Mouse (Mus musculus) spleen, embryonic (tissue): ENCODE measurements around the gene Smarcc1.

ENCODE experiments used
- CTCF ChIA-PET: fragments of 350-600 bp; sonication (Branson Sonifier 250); formaldehyde crosslinking; loops from one replicate; lab custom pipeline; 2022; lab: Charles Lee

Smarcc1 gene

DNA sequence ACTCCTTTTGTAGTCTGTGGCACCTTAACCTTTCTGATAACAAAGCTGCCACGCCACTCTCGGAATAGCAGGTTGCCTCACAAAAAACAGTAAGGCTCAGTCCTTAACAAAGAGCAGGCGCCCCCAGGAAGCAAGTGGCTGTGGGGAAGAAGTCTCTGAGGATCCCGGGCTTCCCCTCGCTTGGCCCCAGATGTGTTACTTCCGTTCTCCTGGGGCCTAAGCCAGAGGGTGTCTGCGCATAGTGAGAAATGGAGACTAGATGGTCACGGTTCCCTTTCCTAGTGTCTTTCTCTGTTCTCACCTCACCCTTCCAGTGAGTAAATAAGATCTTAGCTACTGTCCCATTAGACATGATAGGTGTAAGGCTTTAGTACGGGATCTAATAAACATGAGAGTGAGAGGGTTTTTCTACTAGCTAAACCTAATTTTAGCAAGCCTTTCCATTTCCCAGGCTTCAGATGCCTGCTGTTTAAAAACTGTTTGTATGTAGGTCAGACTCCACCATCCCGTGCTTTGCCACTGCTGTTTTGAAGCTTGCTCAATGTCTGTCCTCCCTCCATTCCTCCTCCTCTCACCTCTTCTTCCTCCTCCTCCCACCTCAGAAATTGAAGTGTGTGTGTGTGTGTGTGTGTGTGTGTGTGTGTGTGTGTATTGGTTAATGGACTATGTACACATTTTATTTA lies 112.2 kb downstream of the Smarcc1 start:
- CTCF ChIA-PET: no interaction called here

DNA sequence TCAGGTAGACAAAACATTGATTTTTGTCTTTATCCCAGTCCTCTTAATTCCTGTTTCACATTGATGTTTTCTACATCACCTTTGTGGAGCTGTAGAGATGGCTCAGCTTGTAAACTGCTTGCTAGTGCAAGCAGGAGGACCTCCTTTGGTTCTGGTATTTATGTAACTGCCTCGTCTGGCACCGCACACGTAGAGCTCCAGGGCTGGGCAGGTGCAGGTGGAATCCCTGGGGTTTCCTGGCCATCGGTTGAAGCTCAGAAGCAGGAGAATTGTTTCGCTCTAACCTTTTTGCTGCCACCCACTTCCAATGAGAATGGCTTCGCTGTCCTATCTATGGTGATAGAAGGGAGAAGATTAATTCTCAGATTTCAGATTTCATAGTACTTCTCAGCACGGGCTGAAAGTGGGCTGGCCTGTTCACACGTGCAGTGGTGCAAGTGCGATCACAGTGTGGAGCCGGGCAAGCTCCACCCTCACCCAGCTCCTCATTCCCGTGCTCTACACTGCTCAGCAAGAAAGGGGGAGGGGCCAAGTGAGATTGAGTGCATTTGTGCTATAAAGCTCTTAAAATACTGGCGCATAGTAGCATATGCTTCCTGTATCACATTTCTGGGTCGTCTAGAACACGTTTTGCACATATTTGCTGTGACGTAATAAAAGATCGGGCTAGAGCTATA lies 113.0 kb downstream of the Smarcc1 start:
- CTCF ChIA-PET: no interaction called here

DNA sequence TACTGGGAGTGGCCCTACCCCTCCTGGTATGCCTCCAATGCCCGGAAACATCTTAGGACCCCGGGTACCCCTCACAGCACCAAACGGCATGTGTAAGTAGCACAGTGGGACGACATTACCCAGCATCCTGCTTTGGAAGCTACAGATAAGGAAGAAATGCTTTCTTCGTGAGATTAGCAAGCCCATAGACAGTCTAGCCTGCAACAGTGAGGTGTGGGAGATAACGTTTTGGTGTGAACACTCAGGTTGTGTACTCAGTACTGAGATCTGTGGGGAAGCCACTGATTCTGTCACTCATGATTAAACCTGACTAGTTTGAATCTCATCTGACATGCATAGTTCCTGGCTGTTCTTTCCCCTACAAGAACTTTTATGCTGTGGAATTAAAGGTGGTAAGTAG lies 117.5 kb downstream of the Smarcc1 start:
- CTCF ChIA-PET: no interaction called here

DNA sequence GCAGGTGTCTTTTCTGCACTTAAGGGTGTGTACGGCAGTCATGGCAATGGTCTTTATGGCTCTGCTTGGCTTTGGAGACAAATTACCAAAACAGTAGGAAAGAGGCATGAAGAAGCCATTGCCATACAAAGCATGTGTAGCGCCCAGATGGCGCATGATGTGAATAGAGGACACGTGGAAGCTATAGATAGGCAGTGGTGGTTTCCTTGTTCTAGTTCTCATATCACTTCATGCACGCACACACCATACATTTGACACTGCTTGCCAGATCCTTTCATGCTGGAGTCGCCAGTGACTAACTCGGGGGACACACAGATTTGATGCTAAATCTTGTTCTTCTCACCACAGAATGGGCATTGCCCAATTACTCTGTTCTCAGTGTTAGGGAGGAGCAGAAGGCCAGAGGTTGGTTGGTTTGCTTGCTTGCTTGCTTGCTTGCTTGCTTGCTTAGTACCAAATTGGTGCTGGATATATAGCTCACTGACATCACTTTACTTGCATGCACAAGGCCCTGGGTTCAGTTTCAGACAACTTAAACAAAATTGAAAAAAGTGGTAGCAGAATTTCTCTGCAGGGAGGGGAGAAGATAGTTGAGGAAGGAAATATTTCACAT lies 125.8 kb downstream of the Smarcc1 start, which contains the start of gene Cspg5:
TSS of gene Cspg5 (plus strand) at position 563 of the 613 bp plus-strand sequence.
- CTCF ChIA-PET: no interaction called here

DNA sequence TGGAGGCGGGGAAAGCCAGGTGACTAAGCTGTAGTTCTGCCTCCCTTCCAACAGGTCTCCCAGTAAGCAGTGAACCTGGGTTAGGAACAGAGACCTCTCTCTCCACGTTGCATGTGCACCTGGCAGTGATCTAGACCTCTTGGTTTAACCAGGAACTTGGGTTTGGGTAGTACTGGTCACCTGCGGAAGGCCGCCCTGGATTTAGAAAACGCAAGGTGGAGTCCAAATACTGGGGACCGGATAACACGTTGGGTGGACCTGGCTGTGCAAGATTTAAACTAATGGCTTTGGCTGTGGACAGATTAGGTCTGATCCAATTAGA lies 127.0 kb downstream of the Smarcc1 start:
- CTCF ChIA-PET: no interaction called here

DNA sequence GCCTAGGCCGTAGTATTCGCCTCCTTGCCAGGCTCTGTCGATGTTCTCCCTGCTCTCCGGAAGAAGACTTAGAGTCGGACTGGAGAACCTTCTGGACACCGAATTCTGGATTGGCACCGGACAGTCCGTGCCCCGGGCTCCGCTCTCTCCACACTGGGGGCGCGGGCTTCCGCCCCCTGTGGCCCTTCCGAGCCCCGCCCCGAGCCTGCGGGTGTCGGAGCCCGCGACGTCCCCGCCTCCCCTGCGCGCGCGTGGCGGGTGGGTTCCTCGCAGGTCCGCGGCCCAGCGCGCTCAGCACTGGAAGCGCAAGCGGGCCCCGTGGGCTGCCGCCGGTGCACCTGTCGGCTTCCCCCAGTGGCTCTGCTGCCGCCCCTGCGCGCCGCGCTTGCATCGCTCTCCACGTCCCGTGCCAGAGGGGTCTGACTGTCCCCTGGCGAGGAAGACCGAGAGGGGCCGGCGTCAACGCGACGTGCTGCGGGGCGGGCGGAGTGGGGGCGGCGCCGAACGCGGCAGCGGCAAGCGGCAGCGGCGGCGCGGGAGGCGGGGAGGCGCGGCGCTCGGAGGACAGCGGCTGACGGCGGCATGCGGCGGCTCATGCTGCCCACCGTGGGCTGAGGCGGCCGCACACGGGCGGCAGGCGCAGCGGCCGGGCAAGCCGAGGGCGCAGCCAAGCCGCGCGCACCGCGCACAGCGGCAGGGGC lies 127.5 kb downstream of the Smarcc1 start:
- CTCF ChIA-PET: no interaction called here

DNA sequence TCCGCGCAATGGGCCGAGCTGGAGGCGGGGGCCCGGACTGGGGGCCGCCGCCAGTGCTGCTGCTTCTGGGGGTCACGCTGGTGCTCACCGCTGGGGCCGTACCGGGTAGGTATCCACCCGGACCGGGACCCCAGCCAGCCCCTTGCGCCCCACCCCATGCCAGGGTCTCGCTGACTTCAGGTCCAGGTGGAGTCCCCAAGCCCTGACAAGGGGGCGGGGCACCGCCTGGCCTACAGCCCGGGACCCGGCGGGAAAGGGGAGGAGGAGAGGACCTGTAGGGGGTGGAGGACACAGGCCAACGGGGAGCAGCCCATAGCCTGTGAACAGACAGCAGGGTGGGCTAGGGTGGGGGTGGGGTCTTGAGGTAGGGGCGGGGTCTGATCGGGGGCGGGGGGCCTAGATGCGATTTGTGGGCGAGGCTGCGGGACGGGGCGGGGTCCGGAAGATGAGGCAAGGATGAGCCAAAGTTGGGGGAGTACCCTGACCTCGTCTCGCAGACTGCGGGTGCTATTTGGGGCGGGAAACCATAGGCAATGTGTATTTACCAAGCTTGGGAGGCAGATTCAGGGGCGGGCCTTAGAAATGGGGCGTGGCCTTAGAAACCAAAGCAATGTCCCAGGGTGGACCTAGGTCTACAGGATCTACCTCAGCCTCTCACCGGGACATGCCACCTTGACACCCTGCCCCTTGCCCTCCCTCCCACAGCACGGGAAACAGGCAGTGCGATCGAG lies 128.2 kb downstream of the Smarcc1 start:
- CTCF ChIA-PET: no interaction called here

GRCm38 (mm10) chr9:110246321-110246640 lies 128.8 kb downstream of the Smarcc1 start:
- CTCF ChIA-PET: no interaction called here

DNA sequence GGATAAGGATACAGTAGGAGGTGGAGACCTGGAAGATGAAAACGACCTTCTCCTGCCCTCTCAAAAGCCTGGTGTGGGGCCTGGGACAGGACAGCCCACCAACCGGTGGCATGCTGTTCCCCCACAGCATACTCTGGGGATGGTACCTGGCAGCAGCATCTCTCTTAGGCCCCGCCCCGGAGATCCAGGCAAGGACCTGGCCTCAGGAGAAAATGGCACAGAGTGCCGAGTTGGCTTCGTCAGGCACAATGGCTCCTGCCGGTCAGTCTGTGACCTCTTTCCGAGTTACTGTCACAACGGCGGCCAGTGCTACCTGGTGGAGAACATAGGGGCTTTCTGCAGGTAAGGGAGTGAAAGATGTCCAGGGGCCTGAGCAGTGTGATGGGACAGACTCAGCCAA lies 129.5 kb downstream of the Smarcc1 start:
- CTCF ChIA-PET: no interaction called here

DNA sequence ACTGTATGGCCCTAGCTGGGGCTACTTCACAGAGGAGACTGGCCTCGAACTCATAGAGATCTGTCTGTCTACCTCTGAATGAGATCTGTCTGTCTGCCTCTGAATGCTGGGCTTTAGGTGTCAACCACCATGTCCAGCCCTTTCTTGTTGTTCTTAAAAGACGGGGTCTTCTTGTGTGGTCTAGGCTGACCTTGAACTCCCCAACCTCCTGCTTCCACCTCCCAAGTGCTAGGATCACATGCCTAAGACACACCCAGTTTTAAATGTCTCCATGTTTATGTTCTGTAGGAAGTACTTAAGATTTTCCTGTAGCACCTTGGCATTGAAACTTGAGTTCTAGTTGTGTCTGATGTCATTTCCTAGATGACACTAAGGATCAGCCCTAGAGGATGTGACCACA lies 131.4 kb downstream of the Smarcc1 start:
- CTCF ChIA-PET: no interaction called here

DNA sequence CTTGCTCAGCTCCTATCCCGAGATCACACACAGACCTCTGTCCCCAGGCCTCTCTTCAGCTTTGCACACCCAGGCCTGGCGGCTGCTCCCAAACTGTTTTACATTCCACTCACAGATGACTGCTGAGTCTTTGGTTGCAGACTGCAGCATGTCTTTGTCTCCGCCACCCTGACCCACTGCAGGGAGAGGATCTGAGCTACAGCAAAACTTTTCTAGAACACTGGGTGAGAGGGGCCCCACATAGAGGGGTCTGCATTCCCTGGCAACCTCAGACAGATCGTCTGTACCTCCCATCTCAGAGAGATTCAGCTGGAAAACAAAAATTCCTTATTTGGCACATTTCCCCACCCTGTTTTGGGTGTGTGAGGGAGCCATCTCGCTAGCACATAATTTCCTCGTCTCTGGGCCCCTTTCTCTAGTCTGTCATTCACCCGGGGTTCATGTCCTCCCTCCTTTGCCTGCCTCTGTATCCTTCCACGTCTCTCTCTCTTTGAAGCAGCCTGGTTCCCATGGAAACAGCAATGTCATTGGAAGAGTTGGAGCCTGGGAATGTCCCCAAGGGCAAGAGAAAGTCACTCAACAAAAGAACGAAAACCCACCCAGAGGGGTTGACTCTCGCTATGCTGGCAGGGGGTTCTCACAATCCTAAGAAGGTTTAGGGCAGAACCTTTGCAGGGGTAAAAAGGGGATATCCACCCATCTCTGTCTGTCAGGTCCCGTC lies 132.5 kb downstream of the Smarcc1 start:
- CTCF ChIA-PET: interaction anchor here (0.7 kb wide), 1 partner anchor 23 kb away, joined by 3 read pairs; no protein-coding TSS in a partner anchor

- CTCF ChIA-PET: no interaction called here
These were observed 133.3 kb downstream of the Smarcc1 start for GRCm38 (mm10) chr9:110250776-110251175.

DNA sequence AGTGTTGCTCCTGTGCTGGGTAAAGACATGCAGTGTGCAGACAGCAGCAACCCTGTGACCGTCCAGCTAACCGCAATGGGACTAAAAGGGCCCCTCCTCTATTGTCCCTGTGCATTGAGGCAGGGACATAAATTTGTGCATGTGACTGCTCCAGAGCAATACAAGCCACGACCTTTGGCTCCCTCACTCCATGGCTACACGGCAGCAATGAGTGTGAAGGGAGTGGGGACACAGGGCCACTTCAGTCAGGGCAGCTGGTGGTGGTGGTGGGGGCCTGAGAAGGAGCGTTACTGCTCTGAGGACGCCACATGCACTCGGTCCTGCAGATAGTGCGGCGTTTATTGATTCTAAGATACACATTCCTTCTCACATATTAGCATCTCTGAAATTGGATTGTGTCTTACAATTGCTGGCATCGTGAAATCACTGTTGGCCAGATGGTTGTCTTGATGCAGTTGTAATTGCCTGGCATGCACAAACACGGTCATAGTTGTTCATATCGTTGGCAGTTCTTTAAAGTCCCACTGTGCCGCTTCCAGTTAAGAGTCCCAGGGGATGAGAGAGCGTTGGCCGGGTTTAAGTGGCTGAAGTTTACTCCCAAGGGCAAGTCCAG lies 138.0 kb downstream of the Smarcc1 start:
- CTCF ChIA-PET: no interaction called here

DNA sequence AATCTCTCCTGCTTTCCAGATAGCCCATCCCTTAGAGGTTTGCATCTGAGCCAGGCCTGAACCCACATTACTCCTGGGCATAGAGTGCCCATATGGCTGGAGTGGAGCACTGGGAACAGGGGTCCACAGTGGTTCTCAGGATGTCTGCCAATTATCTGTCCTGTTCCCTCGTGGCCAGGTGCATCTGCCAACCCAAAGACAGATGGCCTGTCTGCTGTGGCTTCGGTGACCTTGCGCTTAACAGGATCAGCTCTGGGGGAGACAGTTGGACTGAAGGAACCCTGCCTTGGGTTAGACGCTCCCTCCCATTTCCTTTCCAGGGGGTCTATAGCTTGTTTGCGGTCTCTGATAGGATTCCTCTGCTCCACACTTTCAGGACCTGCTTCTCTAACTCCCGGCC lies 141.1 kb downstream of the Smarcc1 start:
- CTCF ChIA-PET: no interaction called here

GRCm38 (mm10) chr9:110259118-110259517 lies 141.6 kb downstream of the Smarcc1 start:
- CTCF ChIA-PET: no interaction called here

DNA sequence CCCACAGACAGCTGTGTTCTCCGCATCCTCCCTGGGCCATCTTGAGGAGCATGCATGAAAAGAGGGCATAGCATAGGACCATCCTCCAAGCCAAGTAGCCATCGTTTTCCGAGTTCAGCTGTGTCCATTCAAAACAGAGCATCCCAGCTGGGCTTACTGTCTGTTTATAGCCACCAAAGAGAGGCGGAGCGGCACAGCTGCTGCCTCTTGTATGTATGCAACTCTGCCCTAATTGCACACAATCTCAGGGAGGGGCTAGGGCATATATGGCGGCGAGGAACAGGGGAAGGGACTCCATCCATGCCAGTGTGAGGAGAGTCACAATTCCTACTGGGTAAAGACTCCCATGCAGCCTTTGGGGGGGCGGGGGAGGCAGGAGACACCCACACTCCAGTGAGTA lies 145.7 kb downstream of the Smarcc1 start:
- CTCF ChIA-PET: no interaction called here

GRCm38 (mm10) chr9:110264991-110265390 lies 147.5 kb downstream of the Smarcc1 start:
- CTCF ChIA-PET: no interaction called here

DNA sequence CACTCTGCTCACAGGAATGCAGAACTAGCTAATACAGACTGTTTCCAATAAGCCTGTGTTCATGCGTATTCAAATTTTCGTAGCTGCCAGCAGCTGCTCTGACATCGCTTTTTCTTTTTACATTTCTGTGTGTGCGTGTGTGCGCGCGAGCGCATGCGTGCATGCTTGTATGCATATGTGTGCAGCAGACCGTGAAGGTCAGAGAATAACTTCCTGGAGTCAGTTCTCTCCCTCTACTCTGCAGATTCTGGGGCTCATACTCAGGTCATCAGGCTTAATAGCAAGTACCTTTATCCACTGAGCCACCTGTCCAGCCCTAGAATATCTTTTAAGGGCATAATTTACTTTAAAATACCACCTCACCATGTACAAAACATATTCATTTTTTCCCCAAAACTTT lies 150.9 kb downstream of the Smarcc1 start:
- CTCF ChIA-PET: no interaction called here

GRCm38 (mm10) chr9:110272330-110272729 lies 154.8 kb downstream of the Smarcc1 start:
- CTCF ChIA-PET: no interaction called here

DNA sequence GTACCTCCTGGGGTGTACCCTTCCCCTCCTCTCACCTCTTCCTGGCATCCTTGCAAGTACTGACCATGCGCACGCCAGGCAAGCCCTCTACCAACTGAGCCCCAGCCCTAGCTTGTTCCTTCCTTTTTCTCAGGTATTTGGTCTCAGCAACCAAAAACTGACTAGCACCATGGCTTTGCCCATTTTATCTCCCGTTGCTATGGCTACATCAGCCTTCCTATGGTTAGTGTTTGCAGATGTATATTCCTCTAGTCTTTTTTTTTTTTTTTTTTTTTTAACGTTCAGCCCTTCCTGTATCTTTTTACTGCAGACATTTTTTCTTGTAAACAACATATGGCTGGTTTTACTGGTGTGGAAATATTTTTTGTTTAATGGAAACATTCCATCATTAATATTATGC lies 156.0 kb downstream of the Smarcc1 start:
- CTCF ChIA-PET: interaction anchor here (0.5 kb wide), 1 partner anchor 24 kb away, joined by 3 read pairs; no protein-coding TSS in a partner anchor

- CTCF ChIA-PET: no interaction called here
These were observed 158.4 kb downstream of the Smarcc1 start for GRCm38 (mm10) chr9:110275882-110276281.
